Mouse (Mus musculus): Measurements from ENCODE around the gene Tenm4. TPM values are rescaled to one million over a fixed set of nuclear protein-coding genes. Genes with fewer than 3 reads are reported as not detected.

Tenm4 gene
- total and polyA plus RNA-seq, 3 experiments: 9.2 to 15.2 TPM; not detected in 1

DNA sequence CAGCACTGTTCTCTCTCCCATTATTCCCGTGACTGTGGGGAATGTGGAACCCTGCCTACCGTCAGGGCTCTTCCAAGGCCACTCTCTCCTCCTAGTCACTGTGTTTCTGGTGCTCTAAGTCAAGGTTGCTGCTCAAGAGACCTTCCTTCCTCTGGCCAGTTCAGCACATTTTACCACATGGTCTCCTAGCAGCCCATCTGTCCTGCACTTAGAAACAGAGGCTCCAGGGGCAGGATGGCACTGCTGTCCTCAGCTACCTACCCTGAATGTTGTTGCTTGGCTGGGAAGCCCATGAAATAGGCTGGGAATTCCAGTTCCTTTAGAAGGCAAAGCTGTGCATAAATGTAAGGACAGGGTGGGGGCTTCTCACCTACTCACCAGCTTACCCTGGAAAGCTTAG lies 284.9 kb downstream of the Tenm4 start:
- H3K4me1 ChIP-seq (ENCODE audit: control insufficient read depth in 1 of 2, insufficient read depth in 2 of 2, low read length in 2 of 2): no peaks in the 10 kb centered on the region
- H3K79me2 ChIP-seq (ENCODE audit: control insufficient read depth, insufficient read depth, low read length, poor library complexity): no peaks in the 10 kb centered on the region
- TF ChIP-seq USF2 (IDR thresholded peaks at IDR 0.05; ENCODE audit: borderline replicate concordance in 1 of 2, insufficient read depth in 1 of 2, low read depth in 1 of 2, low read length in 2 of 2): no peak
- no peak for TF ChIP-seq ELF1 (IDR thresholded peaks at IDR 0.05; ENCODE audit: low read depth, low read length)
- TF ChIP-seq ZKSCAN1 (IDR thresholded peaks at IDR 0.05; ENCODE audit: low read depth, low read length): no peak
- TF ChIP-seq EP300 (IDR thresholded peaks at IDR 0.05; ENCODE audit: low read depth in 1 of 2, low read length in 2 of 2): no peak
- no peak for TF ChIP-seq ETS1 (IDR thresholded peaks at IDR 0.05; ENCODE audit: low read depth, low read length)
- TF ChIP-seq GATA1 (IDR thresholded peaks at IDR 0.05; ENCODE audit: low read depth, low read length): no peak
- no peak for TF ChIP-seq ZC3H11A (IDR thresholded peaks at IDR 0.05; ENCODE audit: low read depth, low read length)
- no peak for TF ChIP-seq TBP (IDR thresholded peaks at IDR 0.05; ENCODE audit: low read depth, low read length)
- no peak for TF ChIP-seq GABPA (IDR thresholded peaks at IDR 0.05; ENCODE audit: low read depth, low read length)
- no peak for TF ChIP-seq RCOR1 (IDR thresholded peaks at IDR 0.05; ENCODE audit: low read depth, low read length)
- TF ChIP-seq BHLHE40 (IDR thresholded peaks at IDR 0.05; ENCODE audit: borderline replicate concordance, low read depth, low read length): no peak
- TF ChIP-seq HCFC1 (IDR thresholded peaks at IDR 0.05; ENCODE audit: low read depth, low read length): no peak
- no peak for TF ChIP-seq SIN3A (IDR thresholded peaks at IDR 0.05; ENCODE audit: low read length)
- TF ChIP-seq MAX (IDR thresholded peaks at IDR 0.05; ENCODE audit: low read length): no peak
- TF ChIP-seq E2F4 (IDR thresholded peaks at IDR 0.05; ENCODE audit: borderline replicate concordance, low read depth, low read length): no peak
- no peak for TF ChIP-seq MYB (IDR thresholded peaks at IDR 0.05; ENCODE audit: low read depth, low read length)
- H3K27ac ChIP-seq (ENCODE audit: control insufficient read depth, low read depth, low read length): no peak overlapping the region
- H3K36me3 ChIP-seq (ENCODE audit: control insufficient read depth in 1 of 2, insufficient read depth in 2 of 2, low read length in 2 of 2): no peaks in the 10 kb centered on the region
- DNase-seq (ENCODE audit: low read depth, low spot score): no peak
- no peaks in the 10 kb centered on the region for H3K27me3 ChIP-seq (ENCODE audit: control insufficient read depth in 1 of 2, insufficient read depth in 2 of 2, low read length in 2 of 2)
- H3K9me3 ChIP-seq (replicated peaks; ENCODE audit: insufficient read depth, low read length): no peaks in the 10 kb centered on the region
- H3K9ac ChIP-seq (ENCODE audit: control insufficient read depth, low read depth, low read length, poor library complexity, severe bottlenecking): no peak overlapping the region
- H3K4me3 ChIP-seq (ENCODE audit: control insufficient read depth in 1 of 2, insufficient read depth in 1 of 2, low read depth in 2 of 2, low read length in 2 of 2): no peak overlapping the region

DNA sequence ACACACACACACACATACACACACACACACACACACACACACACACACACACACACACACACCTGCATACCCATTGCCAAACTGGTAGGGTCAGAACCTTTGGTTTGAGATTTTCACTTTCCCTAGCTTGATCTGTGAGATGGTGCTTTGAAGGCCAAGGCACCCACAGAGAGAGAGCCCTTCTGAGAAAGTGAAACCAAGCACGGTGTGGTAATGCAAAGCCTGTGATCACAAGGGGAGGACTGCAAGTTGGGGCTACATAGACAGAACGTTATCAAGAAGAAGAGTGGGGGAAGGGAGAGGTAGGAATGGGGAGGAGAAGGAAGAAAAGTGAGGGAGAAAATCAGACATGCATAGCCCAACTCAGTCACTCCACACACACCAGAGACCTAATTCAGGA lies 285.6 kb downstream of the Tenm4 start:
- Histone ChIP-seq H3K27ac (ENCODE audit: control insufficient read depth, low read depth, low read length) (no peak overlapping the region), H3K9me3 (replicated peaks; ENCODE audit: insufficient read depth, low read length) (no peaks in the 10 kb centered on the region), H3K9ac (ENCODE audit: control insufficient read depth, low read depth, low read length, poor library complexity, severe bottlenecking) (no peak overlapping the region), H3K4me3 (ENCODE audit: control insufficient read depth in 1 of 2, insufficient read depth in 1 of 2, low read depth in 2 of 2, low read length in 2 of 2) (no peak overlapping the region), H3K36me3 (ENCODE audit: control insufficient read depth in 1 of 2, insufficient read depth in 2 of 2, low read length in 2 of 2) (no peaks in the 10 kb centered on the region), H3K27me3 (ENCODE audit: control insufficient read depth in 1 of 2, insufficient read depth in 2 of 2, low read length in 2 of 2) (no peaks in the 10 kb centered on the region), H3K79me2 (ENCODE audit: control insufficient read depth, insufficient read depth, low read length, poor library complexity) (no peaks in the 10 kb centered on the region), H3K4me1 (ENCODE audit: control insufficient read depth in 1 of 2, insufficient read depth in 2 of 2, low read length in 2 of 2) (no peaks in the 10 kb centered on the region)
- no peak for TF ChIP-seq GATA1 (IDR thresholded peaks at IDR 0.05; ENCODE audit: low read depth, low read length)
- TF ChIP-seq RCOR1 (IDR thresholded peaks at IDR 0.05; ENCODE audit: low read depth, low read length): no peak
- no peak for TF ChIP-seq TAL1 (IDR thresholded peaks at IDR 0.05; ENCODE audit: low read length)
- no peak for TF ChIP-seq SMC3 (IDR thresholded peaks at IDR 0.05; ENCODE audit: low read depth, low read length)
- TF ChIP-seq RAD21 (IDR thresholded peaks at IDR 0.05; ENCODE audit: low read depth, low read length): no peak
- TF ChIP-seq GABPA (IDR thresholded peaks at IDR 0.05; ENCODE audit: low read depth, low read length): no peak
- no peak for TF ChIP-seq ZC3H11A (IDR thresholded peaks at IDR 0.05; ENCODE audit: low read depth, low read length)
- no peak for TF ChIP-seq ZKSCAN1 (IDR thresholded peaks at IDR 0.05; ENCODE audit: low read depth, low read length)
- no peak for TF ChIP-seq TCF12 (IDR thresholded peaks at IDR 0.05; ENCODE audit: low read depth, low read length)
- no peak for TF ChIP-seq NRF1 (IDR thresholded peaks at IDR 0.05; ENCODE audit: insufficient read depth, low read depth, low read length, poor library complexity, severe bottlenecking)
- TF ChIP-seq CHD1 (IDR thresholded peaks at IDR 0.05; ENCODE audit: low read depth, low read length): no peak
- TF ChIP-seq KAT2A (conservative IDR thresholded peaks at IDR 0.05; ENCODE audit: low read depth, low read length): no peak
- no peak for TF ChIP-seq E2F4 (IDR thresholded peaks at IDR 0.05; ENCODE audit: borderline replicate concordance, low read depth, low read length)
- TF ChIP-seq POLR2A (IDR thresholded peaks at IDR 0.05; ENCODE audit: control insufficient read depth in 1 of 2, insufficient read depth in 1 of 2, low read depth in 1 of 2, low read length in 2 of 2, poor library complexity in 1 of 2): no peak
- no peak for TF ChIP-seq UBTF (IDR thresholded peaks at IDR 0.05; ENCODE audit: borderline replicate concordance, insufficient read depth, low read depth, low read length)
- TF ChIP-seq JUND (IDR thresholded peaks at IDR 0.05; ENCODE audit: low read depth, low read length): no peak
- no peak for TF ChIP-seq ZMIZ1 (IDR thresholded peaks at IDR 0.05; ENCODE audit: low read depth, low read length)
- TF ChIP-seq HCFC1 (IDR thresholded peaks at IDR 0.05; ENCODE audit: low read depth, low read length): no peak
- TF ChIP-seq CHD2 (IDR thresholded peaks at IDR 0.05; ENCODE audit: low read length): no peak
- no peak for DNase-seq (ENCODE audit: low read depth, low spot score)
